Mouse (Mus musculus): ENCODE results near the gene Stt3b.

Gene Stt3b

DNA sequence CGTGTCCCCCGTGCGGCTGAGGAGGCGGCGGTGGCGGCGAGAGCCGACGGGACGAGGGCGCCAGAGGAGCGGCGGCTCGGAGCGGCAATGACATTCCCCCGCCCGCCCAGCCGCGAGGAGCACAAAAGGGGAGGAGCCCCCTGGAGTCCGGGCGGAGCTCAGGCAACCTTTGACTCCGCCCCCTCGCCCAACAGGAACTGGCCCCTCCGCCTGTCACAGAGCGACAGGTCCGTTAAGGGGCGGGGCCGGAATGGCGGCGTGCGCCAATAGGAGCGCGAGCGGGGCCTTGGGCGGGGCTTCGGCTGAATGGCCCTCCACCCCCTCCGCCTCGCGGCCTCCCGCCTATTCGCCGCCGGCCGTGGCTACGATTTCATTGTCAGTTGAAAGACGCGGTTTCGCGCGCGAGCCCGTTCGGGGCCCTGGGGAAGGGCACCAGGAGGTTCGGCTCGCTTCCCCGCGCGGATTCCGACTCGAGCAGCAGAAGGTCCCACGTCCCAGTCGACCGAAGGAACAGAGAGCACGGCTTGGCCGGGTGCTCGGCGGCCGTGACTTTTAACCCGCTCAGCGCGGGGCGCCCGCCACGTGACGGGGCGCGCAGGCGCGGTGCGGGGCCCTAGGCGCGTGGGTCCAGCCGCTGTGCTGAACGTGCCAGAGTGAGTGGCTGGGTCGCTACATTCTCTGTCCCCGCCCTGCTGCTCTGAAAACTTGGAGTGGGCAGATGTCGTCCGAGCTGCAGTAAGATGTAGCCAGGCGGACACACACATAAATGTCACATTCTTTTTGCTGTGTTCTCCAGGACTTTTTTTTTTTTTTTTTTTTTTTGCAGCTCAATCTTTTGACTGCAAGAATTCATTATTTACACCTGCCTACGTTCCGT, at the start of gene Stt3b:
TSS of gene Stt3b (minus strand) at position 76 of the 877 bp plus-strand sequence.
- in situ Hi-C loops (cut with MboI, MseI): loop anchor here (5.0 kb wide), 1 partner anchor 663 kb away; no protein-coding TSS in a partner anchor

DNA sequence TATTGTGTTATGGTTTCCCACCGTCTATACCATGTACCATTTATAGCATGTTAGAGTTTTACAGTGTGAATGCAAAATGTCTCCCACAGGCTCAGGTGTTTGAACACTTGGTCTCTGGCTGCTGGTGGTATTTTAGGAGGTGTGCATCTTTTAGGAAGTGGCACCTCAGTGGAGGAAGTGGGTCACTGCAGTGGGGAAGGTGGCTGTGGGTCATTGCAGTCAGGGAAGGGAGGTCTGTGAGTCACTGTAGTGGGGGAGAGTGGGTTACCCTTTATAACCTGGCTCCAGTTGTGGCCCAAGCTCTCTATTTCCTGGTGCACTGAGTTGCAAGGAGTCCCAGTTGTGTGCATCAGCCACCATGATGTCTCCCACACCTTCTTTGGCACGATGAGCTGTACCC, 48.2 kb upstream of the Stt3b start:
- in situ Hi-C loops (cut with MboI, MseI): no loop called here

DNA sequence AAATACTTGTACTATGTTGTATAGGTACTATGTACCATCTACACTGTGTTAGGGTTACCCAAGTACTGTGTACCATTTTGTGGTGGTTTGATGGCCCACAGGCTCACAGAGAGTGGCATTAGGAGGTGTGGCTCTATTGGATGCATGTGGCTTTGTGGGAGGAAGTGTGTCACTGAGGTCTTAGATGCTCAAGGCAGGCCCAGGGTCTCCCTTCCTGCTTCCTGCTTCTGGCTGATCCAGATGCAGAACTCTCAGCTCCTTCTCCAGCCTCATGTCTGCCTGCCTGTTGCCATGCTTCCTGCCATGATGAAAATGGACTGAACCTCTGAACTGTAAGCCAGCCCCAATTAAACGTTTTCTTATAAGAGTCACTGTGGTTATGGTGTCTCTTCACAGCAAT, 47.8 kb upstream of the Stt3b start:
- in situ Hi-C loops (cut with MboI, MseI): no loop called here

DNA sequence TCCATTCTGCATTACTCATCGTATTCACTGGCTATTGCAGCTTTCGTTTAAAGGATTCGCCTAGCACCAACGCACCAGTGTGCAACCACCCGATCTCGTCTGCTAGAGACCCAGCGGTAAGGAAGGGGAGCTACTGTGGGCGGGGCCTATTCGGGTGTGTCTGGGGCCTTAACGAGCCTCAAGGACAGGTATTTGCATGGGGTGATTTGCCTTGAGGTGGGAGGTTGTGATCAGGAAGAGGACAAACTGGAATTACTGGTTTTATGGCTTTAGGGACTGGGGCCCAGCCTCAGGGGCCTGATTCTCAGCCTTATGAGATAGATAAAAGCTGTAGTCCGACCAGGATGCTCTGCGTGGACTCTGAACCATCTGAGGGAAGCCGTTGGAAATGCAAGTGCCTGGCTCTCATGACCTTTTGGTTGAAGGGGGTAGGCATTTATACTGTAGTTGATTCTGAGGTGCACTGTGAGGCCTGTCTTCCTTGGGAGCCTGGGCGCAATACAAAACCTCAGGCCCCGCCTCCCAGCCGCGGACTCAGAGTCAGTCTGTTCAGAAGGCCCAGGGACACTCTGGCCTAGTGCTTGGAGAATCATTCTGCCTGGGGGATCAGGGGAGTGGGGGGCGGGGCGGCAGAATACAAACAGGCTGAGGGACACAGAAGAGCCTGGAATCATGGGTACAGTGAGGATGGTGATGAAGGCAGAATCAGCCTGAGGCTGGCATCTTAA, 46.7 kb upstream of the Stt3b start:
- in situ Hi-C loops (cut with MboI, MseI): no loop called here

DNA sequence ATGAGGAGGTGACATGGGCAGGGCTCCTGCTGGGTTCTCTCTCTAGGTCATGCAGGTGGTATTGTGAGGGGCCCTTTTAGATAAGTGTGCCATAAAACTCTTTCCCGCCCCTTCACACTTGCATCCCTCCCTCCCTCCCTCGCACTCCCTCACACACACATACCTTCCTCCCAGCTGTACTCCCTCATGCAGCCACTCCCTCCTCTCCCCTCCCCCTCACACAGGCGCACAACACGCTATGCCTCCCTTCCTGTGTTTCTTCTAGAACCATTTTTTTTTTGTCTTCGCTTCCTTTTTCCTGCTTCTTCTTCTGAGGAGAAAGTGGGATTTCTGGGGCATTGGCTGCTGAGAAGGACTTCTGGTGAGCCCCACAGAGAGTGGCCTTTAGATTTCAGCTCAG, 45.8 kb upstream of the Stt3b start:
- in situ Hi-C loops (cut with MboI, MseI): no loop called here

DNA sequence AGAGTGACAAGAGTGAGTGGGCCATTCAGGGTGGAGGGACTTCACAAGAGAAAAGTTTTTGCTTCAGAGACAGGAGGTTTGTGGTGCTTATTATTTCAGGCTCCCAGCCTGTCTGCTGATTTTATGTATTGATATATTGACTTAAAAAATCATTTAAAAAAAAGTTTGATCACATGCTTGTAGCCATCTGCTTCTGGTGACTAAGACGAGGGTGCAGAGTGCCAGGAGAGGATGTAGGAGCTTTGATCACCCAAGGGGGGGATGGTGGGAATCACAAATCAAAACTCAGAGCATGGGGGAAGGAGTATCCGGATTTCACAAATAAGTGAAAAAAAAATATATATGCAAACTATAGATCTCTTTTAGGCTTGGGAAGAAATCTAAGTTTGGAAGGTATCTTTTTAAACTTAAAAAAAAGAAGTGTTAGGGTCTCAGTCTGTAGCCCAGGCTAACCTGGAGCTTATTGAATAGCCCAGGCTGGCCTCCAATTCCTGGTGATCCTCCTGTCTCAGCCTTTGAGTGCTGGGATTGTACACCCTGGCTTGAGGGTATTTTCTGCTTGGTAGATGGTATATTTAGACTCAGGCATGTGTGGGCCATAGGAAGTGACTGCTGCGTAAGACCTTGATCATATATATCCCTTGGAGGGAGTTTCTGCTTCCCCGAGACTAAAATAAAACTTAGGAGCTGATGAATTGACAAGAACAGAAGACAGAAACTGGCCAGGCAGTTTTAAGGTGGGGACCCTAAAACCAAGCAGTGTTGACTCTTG, 39.7 kb upstream of the Stt3b start:
- in situ Hi-C loops (cut with MboI, MseI): no loop called here

DNA sequence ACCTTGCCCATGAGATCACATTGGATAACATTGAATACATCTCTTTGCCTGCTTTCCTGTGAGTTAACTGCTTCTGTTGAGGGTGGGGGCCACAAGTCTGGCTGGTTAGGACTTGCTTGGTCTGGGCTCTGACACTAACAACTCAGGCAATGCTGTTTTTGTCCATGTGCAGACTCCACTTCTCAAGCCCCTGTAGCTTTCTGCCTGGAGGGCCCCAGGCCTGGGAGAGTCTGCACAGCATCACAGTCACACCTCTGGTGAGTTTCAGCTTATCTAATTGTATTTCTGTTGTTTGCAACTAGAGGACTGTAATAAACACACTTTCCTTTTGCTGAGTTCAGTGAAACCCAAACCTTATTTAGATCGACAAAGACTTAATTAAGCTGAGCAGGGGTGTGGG, 38.9 kb upstream of the Stt3b start:
- in situ Hi-C loops (cut with MboI, MseI): no loop called here

DNA sequence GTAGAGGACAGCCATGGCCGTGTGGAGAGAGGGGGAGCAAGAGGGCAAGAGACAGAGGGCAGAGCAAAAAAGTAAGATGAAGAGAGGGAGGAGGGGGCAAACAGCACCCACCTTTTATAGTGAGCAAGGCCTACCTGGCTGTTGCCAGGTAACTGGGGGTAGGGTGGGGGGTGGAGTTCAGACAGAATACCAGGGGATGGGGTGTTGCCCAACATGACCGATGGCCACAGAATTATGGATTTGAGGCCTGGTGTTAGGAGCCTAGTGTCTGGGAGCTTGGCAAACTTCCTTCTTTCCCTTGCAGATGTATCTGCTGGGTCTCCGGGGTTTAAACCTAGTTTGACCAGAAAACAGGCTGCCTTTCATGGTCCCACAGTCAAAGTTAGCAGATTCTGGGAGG, 34.7 kb upstream of the Stt3b start:
- in situ Hi-C loops (cut with MboI, MseI): no loop called here

DNA sequence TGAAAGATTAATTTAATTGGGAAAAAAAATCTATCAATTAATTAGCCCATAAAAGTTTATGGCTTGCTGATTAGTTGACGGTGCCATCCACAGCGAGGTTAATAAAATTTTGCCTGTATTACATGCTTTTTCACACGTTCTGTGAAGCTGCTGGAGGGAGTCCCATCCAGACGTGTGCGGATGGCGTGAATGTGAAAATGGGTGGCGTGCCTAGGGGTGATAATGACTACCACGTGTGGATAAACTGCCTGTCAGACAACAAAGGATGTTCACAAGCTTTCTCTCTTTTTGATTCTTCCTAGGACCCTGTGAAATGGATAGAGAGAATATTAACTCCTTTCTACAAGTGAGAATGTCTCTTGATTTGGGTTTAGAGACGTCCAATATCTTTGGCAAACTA, 31.4 kb upstream of the Stt3b start:
- in situ Hi-C loops (cut with MboI, MseI): no loop called here

DNA sequence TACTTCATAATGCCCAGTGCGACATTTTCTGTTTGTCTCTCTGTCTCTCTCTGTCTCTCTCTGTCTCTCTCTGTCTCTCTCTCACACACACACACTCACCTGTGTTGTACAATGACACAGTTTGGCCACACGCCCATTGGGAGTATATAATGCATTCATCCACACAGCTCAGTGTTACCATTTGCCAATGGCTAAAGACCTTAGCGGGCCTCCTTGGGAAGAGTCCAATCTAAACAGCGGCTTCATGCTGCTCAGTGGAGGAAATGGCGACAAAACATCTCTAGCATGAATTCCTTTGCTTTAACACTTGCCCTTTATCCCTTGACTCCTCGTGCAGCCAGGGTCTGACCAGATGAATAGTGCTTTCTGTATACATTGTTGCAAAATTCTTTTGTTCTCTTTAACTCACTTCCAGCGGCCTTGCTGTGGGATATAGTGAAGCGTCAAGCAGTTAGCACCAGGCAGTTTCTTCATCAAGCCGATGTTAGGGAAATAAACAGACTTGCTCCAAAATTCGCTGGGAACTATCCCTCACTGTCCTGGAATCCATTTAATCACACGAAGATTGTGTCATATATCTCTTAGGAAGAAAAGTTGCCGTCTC, 30.1 kb upstream of the Stt3b start:
- in situ Hi-C loops (cut with MboI, MseI): no loop called here

DNA sequence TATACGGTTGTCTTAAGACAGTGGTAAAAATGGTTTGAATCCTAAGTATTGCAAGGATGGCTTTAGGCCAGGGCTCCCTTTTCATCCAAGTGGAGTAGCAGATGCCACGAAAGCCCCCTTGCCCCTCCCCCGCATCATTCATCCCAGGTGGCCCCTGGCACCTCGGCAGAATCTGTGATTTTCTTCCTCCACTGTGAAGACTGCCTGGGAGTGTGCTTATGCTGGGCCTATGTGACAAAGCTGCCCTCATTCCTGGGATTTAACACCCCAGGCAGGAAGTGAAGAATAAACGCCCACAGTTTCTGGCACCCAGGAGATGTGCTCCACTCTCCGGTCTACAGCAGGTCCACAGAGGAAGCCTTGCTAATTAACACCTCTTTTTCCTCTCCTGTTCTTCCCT, 28.6 kb upstream of the Stt3b start:
- in situ Hi-C loops (cut with MboI, MseI): no loop called here

DNA sequence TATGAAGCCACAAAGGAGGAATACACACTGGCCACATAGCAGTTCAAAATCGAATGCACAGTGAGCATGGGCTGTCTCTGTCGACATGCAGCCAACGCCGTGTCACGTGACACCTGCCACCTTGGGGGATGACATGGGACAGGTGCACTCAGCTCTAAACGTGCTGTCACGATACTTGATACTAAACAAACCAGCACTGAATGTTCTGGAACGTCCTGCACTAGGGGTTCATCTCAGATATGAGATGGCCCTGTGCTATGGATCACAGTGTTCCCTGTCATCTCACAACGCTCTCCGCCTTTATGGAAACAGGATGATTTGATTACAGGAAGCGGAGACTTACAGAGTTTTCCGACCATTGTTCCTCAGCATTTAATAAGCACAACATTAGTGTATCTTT, 22.8 kb upstream of the Stt3b start:
- in situ Hi-C loops (cut with MboI, MseI): no loop called here

DNA sequence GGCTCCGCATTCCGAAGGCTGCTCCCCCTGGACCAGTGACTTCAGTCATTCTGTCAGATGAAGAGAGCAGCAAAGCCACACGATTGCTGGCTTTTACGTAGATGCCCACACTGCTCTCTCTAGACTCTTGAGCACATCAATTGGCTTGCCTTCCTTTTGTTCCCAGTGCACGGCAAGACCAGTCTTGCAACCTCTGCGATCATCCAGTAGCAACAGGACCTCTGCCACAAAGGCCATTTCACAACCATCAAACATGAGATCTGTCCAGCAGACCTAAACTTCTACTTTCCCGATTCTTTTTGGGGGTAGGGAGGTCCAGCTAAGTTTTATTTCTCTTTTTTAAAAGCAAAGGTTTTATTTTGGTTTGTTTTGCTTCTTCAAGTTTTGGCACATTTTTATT, 22.1 kb upstream of the Stt3b start:
- in situ Hi-C loops (cut with MboI, MseI): no loop called here

DNA sequence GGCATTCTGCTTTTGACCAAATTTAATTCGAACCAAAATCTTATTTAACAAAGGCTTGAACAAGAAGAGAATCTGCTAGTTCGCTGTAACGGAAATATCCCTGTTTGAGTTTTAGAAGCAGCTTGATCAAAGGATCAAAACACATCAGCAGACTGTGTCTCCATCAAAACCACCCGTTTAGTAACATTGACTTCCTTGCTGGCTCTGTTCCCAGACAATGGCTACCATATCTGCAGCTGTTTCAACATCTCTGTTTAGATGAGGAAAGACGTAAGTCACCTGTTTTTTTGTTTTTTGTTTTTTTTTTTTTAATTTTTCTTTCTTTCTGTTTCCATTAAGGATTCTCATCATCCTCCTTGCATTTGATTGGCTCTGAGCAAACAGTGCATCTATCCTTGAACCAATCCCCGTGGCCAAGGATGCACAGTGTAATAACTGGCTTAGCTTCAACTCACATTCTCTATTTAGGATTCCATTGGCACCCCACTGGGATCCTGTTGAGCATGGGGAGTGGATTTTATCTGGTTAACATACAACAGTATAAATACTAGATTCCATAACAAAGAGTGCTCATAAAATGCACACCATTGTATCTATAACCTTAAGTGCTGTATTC, 20.7 kb upstream of the Stt3b start:
- in situ Hi-C loops (cut with MboI, MseI): no loop called here

DNA sequence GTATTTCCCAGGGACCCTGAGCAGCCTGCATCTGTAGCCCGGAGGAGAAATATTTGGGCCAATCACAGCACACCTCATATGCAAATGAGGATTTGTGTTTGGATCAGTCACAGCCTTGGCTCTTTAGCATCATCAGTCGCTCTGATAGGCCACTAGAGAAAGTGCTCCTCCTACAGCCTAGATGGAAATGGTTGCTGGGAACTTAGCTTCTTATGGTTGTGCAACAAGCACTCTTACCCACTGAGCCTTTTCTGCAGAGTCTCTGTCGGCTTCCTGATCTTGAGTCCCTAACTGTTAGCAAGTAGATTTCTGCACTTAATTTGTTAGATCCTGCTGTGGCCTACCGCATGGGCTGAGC, 16.3 kb upstream of the Stt3b start:
- in situ Hi-C loops (cut with MboI, MseI): no loop called here

DNA sequence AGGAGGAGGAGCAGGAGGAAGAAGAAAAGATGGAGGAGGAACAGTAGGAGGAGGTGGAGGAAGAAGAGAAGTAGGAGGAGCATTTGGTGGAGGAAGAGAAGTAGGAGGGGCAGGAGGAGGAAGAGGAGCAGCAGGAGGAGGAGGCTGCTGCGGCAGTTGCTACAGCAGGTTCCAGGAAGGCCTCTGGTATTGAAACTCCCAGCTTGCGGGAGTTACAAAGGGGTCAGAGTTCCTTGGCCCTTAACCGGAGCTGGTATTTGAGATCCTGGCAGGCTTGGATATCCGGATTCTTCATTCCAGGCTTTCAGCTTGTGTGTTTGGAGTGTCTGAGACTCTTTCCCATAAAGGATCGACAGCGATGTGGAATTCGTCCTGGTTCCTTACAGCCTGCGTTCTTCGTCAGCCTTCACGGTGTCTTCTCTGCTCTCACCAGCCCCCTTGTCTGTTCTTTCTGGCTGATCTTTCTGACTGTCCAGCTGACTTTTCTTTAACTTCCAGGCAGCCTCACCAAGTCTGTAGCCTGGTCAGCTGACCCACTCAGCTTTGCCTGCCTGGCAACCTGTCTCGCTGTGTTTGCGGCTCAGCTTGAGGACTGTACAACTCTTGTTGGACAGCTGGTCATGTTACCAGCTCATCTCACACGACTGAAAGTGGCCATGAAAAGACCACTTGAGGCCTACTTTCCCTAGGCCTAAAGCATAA, 15.8 kb upstream of the Stt3b start:
- in situ Hi-C loops (cut with MboI, MseI): no loop called here

DNA sequence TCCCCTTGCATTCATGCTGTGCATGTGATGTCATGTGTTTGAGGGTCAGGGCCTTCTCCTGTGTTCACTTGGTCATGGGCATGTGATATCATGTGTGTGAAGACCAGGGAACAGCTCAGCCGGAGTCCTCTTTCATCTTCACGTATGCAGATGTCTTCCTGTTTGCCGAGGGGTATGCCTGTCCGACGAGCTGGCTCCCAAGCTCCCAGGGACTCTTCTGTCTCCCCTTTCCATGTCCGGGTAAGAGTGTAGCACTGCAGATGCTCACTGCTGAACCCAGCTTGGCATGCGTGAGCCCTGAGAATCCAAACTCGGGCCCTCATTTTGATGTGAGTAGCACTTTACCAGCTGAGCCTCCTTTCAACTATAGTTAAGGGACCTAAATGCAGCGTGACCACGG, 13.4 kb upstream of the Stt3b start:
- in situ Hi-C loops (cut with MboI, MseI): no loop called here

DNA sequence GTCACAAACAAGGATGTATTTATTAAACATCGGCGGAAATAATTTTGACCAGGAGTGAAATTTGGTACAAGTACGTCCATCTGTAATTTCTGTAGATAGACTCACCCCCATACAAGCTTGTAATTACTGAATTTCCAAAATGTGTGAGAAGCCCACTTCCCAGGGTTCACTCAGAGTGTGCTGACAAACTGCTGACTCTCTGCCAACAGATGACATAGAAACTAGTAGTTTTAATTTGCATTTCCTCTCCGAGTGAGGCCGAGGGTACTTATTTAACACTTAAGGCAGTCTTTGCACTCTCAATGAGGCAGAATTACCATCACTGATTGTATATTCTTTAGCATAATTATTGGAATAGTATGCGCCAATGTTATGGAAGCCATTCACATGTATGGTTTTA, 12.2 kb upstream of the Stt3b start:
- in situ Hi-C loops (cut with MboI, MseI): no loop called here

DNA sequence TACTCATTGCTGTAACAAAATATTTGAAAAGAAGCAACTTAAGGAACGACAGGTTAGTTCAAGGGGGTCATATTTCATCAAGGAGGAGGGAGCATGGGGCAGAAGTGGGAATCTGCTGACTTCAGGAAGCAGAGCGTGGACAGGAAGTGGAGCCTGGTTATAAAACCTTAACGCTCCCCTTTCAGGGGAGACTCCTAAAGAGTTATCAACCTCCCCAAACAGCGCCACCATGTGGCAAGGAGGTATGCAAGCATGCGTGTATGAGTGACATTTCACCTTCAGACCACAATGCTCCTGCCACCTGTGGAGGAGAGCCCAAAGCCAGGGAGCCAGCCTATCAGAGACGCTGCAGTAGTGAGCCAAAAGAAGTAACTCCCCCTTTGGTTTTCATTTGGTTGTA, 10.8 kb upstream of the Stt3b start:
- in situ Hi-C loops (cut with MboI, MseI): no loop called here

DNA sequence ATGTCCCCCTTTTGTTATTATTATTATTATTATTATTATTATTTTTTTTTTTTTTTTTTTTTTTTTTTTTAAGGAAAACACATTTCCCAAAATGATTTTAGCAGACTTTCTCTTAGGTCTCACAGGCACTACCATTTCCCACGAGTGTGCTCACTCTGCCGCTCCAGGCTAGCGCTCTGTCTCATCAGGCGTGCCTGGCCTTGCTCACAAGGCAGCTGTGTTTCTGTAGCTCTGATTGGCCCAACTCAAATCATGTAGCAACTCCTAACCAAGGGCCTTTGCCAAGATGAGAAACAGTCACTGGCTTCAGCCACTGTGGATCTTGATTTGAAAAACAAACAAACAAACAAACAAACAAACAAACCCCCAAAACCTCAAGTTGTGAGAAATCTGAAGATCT, 9.9 kb upstream of the Stt3b start:
- in situ Hi-C loops (cut with MboI, MseI): no loop called here
